Mouse (Mus musculus) cerebellum, adult 2 months (tissue): ENCODE results near the gene 4922502D21Rik.

ENCODE experiments used
- CTCF ChIP-seq: fragments of 200-500 bp; IDR thresholded peaks from 2 replicates; pipeline ENCODE4 v1.5.1; 2011; ENCODE audit warnings: low read depth, mild to moderate bottlenecking, control low read depth, low read length, moderate library complexity, borderline replicate concordance; ENCODE audit not compliant: insufficient read depth
- POLR2A ChIP-seq: fragments of 200-500 bp; IDR thresholded peaks from 2 replicates; pipeline ENCODE4 v1.6.1; 2011; ENCODE audit warnings: low read length, control low read depth, borderline replicate concordance; ENCODE audit not compliant: insufficient read depth

DNA sequence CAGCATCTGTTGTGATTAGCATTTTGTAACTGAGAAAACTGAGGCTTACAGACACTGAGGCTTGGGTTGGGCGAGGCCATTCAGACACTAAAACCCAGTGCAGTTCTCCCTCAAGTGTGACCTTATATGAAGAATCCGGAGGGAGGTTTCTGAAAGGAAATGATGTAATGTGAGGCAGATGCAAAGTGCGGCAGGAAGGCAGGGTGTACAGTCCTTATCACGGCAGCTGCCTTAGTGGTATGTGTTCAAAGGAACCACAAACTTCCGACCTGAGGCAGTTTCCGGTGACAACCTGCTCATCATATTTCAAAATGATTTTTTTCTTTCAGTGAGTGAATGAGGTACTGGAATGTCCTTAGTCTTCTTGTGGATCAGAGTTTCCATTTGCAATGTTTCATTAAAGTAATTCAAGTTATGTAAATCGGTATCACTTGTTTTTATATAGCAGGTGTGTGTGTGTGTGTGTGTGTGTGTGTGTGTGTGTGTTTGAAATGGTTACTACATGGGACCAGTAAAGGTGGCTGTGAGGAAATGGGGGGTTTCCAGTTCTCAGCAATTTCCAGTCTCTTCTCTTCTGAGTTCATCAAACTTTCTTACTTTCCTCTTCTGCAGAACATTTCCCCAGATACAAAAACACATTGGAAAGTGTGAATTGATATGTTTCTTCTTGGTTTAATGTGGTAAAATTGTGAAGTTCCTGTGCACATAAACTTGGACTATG is 47.1 kb downstream of the 4922502D21Rik start:
- TF ChIP-seq POLR2A (no peak), CTCF (no peak)
